In the genomic region with DNA sequence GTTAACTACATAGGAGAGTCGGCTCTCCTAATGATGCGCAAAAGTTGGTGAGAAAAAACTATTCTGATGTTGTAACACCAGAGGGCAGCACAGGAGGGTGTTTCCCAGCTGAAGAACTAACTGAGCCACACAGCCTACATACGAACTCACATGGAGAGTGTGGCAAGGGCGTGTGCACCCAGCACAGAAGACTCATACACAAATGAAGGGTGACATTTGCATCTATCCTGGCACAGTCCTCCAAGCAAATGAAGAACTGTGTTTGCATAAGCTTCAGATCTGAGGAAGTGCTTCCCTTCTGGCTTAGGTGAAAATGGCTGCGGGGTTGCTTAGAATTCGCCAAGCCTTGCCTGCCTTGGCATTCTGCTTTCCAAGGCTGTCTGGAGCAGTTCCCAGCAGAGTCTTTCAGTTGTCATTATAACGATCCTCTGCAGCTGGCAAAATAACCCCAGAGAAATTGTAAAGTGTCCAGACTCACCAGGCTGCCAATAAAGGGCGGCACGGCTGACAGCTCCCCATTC, we compare ENCODE assay signal across 8 mouse cellular contexts. TPM values are rescaled to one million over a fixed set of nuclear protein-coding genes. Genes with fewer than 3 reads are reported as not detected.
DNase-seq lines count a peak whose midpoint lies in the region; ATAC-seq and TF ChIP-seq lines count a peak whose summit lies in the region.

No protein-coding gene starts in this region.

- peak; percentile 44 for DNase-seq in hindbrain, embryonic 10.5 days (ENCODE audit: low spot score)
- DNase-seq in adrenal gland, postnatal 10 days = peak; percentile 67
- peak; percentile 65 for DNase-seq in embryonic facial prominence, embryonic 11.5 days (ENCODE audit: low spot score)
- DNase-seq in left cerebral cortex, postnatal 14 days (ENCODE audit: low spot score in 2 of 2) = peak; percentile 64 to 84
- peak; percentile 87 for DNase-seq in midbrain, postnatal 0 days (ENCODE audit: low spot score)
- DNase-seq in spleen, postnatal 36 days (ENCODE audit: low spot score in 2 of 2) = peak; percentile 73 to 76

- no peaks in the 10 kb centered on the region for H3K36me3 ChIP-seq in hindbrain, embryonic 10.5 days
- H3K36me3 ChIP-seq in hindbrain, embryonic 12.5 days = no peaks in the 10 kb centered on the region
- no peaks in the 10 kb centered on the region for H3K36me3 ChIP-seq in embryonic facial prominence, embryonic 11.5 days (replicated peaks; ENCODE audit: control insufficient read depth, insufficient read depth, low read depth, low read length)
- H3K36me3 ChIP-seq in hindbrain, embryonic 13.5 days = no peaks in the 10 kb centered on the region
- no peaks in the 10 kb centered on the region for H3K36me3 ChIP-seq in midbrain, postnatal 0 days (ENCODE audit: insufficient read depth, low read length)

- no peak for ATAC-seq in hindbrain, embryonic 12.5 days (ENCODE audit: low FRiP score)
- no peak for ATAC-seq in embryonic facial prominence, embryonic 11.5 days (replicated peaks; ENCODE audit: insufficient number of reproducible peaks, low FRiP score, low TSS enrichment, low read depth)
- ATAC-seq in hindbrain, embryonic 13.5 days (ENCODE audit: low FRiP score) = peak; percentile 54; the same call in 1 of the 2 replicates
- ATAC-seq in midbrain, postnatal 0 days (ENCODE audit: low FRiP score) = peak; percentile 80

- H3K4me2 ChIP-seq in hindbrain, embryonic 12.5 days (replicated peaks) = no peak overlapping the region
- H3K4me2 ChIP-seq in embryonic facial prominence, embryonic 11.5 days (ENCODE audit: low read depth, low read length) = no peak overlapping the region
- H3K4me2 ChIP-seq in hindbrain, embryonic 13.5 days = no peak overlapping the region; the same call in 1 of the 2 replicates
- H3K4me2 ChIP-seq in midbrain, postnatal 0 days (ENCODE audit: low read depth, low read length, poor library complexity, severe bottlenecking) = peak overlapping the region; percentile 15; the same call in 1 of the 2 replicates

- no peak overlapping the region for H3K4me3 ChIP-seq in hindbrain, embryonic 10.5 days
- H3K4me3 ChIP-seq in hindbrain, embryonic 12.5 days = no peak overlapping the region
- no peak overlapping the region for H3K4me3 ChIP-seq in embryonic facial prominence, embryonic 11.5 days (ENCODE audit: low read depth, low read length)
- H3K4me3 ChIP-seq in hindbrain, embryonic 13.5 days = no peak overlapping the region
- no peak overlapping the region for H3K4me3 ChIP-seq in midbrain, postnatal 0 days (ENCODE audit: low read depth, low read length)

- H3K4me1 ChIP-seq in hindbrain, embryonic 10.5 days (replicated peaks) = no peaks in the 10 kb centered on the region; the same call in 1 of the 2 replicates
- no peaks in the 10 kb centered on the region for H3K4me1 ChIP-seq in hindbrain, embryonic 12.5 days
- no peaks in the 10 kb centered on the region for H3K4me1 ChIP-seq in embryonic facial prominence, embryonic 11.5 days (ENCODE audit: control insufficient read depth, insufficient read depth, low read length)
- H3K4me1 ChIP-seq in hindbrain, embryonic 13.5 days (replicated peaks) = 0 out of 2 replicates have a peak, but pooled peaks cover 4% of the 10 kb centered on the region
- H3K4me1 ChIP-seq in midbrain, postnatal 0 days (ENCODE audit: insufficient read depth, low read length) = no peaks in the 10 kb centered on the region

- no peaks in the 10 kb centered on the region for H3K27me3 ChIP-seq in hindbrain, embryonic 10.5 days (ENCODE audit: insufficient read depth, poor library complexity, severe bottlenecking)
- H3K27me3 ChIP-seq in hindbrain, embryonic 12.5 days = no peaks in the 10 kb centered on the region
- H3K27me3 ChIP-seq in embryonic facial prominence, embryonic 11.5 days (ENCODE audit: control insufficient read depth, insufficient read depth, low read length) = no peaks in the 10 kb centered on the region
- no peaks in the 10 kb centered on the region for H3K27me3 ChIP-seq in hindbrain, embryonic 13.5 days
- no peaks in the 10 kb centered on the region; the same call in 1 of the 2 replicates for H3K27me3 ChIP-seq in midbrain, postnatal 0 days (ENCODE audit: insufficient read depth, low read length)

- no peaks in the 10 kb centered on the region for H3K9me3 ChIP-seq in hindbrain, embryonic 10.5 days
- H3K9me3 ChIP-seq in hindbrain, embryonic 12.5 days (replicated peaks) = no peaks in the 10 kb centered on the region
- no peaks in the 10 kb centered on the region for H3K9me3 ChIP-seq in embryonic facial prominence, embryonic 11.5 days (replicated peaks; ENCODE audit: control insufficient read depth, low read length)
- H3K9me3 ChIP-seq in hindbrain, embryonic 13.5 days = no peaks in the 10 kb centered on the region
- H3K9me3 ChIP-seq in midbrain, postnatal 0 days (ENCODE audit: low read length) = no peaks in the 10 kb centered on the region

- WGBS in hindbrain, embryonic 10.5 days = 45% methylated on average over 9 of the region's 9 CpGs
- 39% methylated on average over 9 of the region's 9 CpGs for WGBS in hindbrain, embryonic 12.5 days
- WGBS in embryonic facial prominence, embryonic 11.5 days = 44% methylated on average over 9 of the region's 9 CpGs
- 33% methylated on average over 9 of the region's 9 CpGs for WGBS in hindbrain, embryonic 13.5 days
- 29% methylated on average over 9 of the region's 9 CpGs for WGBS in midbrain, postnatal 0 days

- intact Hi-C loops in left cerebral cortex, postnatal 14 days (cut with DNase I) = loop anchor here (2.0 to 5.0 kb wide), 3 partner anchors 50 to 137 kb away; a partner anchor contains a TSS

- H3K27ac ChIP-seq in hindbrain, embryonic 10.5 days = no peak overlapping the region
- no peak overlapping the region for H3K27ac ChIP-seq in hindbrain, embryonic 12.5 days
- H3K27ac ChIP-seq in embryonic facial prominence, embryonic 11.5 days (replicated peaks; ENCODE audit: low read depth, low read length) = no peak overlapping the region
- H3K27ac ChIP-seq in hindbrain, embryonic 13.5 days = no peak overlapping the region
- no peak overlapping the region for H3K27ac ChIP-seq in midbrain, postnatal 0 days (ENCODE audit: low read depth, low read length)

- peak; percentile 83 for TF ChIP-seq CTCF in midbrain, postnatal 0 days (IDR thresholded peaks at IDR 0.05)

- no peak overlapping the region for H3K9ac ChIP-seq in hindbrain, embryonic 12.5 days
- H3K9ac ChIP-seq in embryonic facial prominence, embryonic 11.5 days (replicated peaks; ENCODE audit: low read length) = no peak overlapping the region
- no peak overlapping the region for H3K9ac ChIP-seq in hindbrain, embryonic 13.5 days
- H3K9ac ChIP-seq in midbrain, postnatal 0 days (replicated peaks; ENCODE audit: low read length, poor library complexity, severe bottlenecking) = no peak overlapping the region

RNA-seq across cellular contexts. Expression of a gene that starts 25.4 kb away (rescaled TPM):
- polyA plus RNA-seq in hindbrain, embryonic 10.5 days (2016; fragmentation: Nextera tagmentation; extraction: Ambion mirVana) = 42.7 and 57.7 TPM in 2 replicates
- 19.0 and 22.9 TPM in 2 replicates for polyA plus RNA-seq in hindbrain, embryonic 12.5 days (2016; fragmentation: Nextera tagmentation; extraction: Ambion mirVana)
- 1 to 10 TPM; 3.3 to 4.4 TPM for total RNA-seq in adrenal gland, postnatal 10 days (2021)
- polyA plus RNA-seq in embryonic facial prominence, embryonic 11.5 days (2014; fragmentation: Nextera tagmentation; extraction: Ambion mirVana) = 23.2 and 24.3 TPM in 2 replicates
- 10.9 and 12.8 TPM in 2 replicates for polyA plus RNA-seq in hindbrain, embryonic 13.5 days (2015; fragmentation: Nextera tagmentation; extraction: Ambion mirVana)
- total RNA-seq in left cerebral cortex, postnatal 14 days (2021) = 10 to 100 TPM in 1 of 2 experiments, 1 to 10 TPM in 1; 9.6 to 10.7 TPM
- 4.9 and 5.3 TPM in 2 replicates for total RNA-seq in midbrain, postnatal 0 days (2014; rRNA removed)
- 3.7 and 4.6 TPM in 2 replicates for polyA plus RNA-seq in midbrain, postnatal 0 days (2015; fragmentation: Nextera tagmentation; extraction: Ambion mirVana)

RNA-seq across cellular contexts. Expression of a gene that starts 48.8 kb away (rescaled TPM):
- polyA plus RNA-seq in hindbrain, embryonic 10.5 days (2016; fragmentation: Nextera tagmentation; extraction: Ambion mirVana) = 118 and 143 TPM in 2 replicates
- polyA plus RNA-seq in hindbrain, embryonic 12.5 days (2016; fragmentation: Nextera tagmentation; extraction: Ambion mirVana) = 143 and 144 TPM in 2 replicates
- total RNA-seq in adrenal gland, postnatal 10 days (2021) = 10 to 100 TPM; 71.2 to 74.8 TPM
- 115 and 123 TPM in 2 replicates for polyA plus RNA-seq in embryonic facial prominence, embryonic 11.5 days (2014; fragmentation: Nextera tagmentation; extraction: Ambion mirVana)
- 165 and 173 TPM in 2 replicates for polyA plus RNA-seq in hindbrain, embryonic 13.5 days (2015; fragmentation: Nextera tagmentation; extraction: Ambion mirVana)
- 100 to 1,000 TPM; 107 to 112 TPM for total RNA-seq in left cerebral cortex, postnatal 14 days (2021)
- total RNA-seq in midbrain, postnatal 0 days (2014; rRNA removed) = 103 and 132 TPM in 2 replicates
- polyA plus RNA-seq in midbrain, postnatal 0 days (2015; fragmentation: Nextera tagmentation; extraction: Ambion mirVana) = 161 and 169 TPM in 2 replicates

Comparison
In these comparisons a context has a peak if more than half of its experiments do, and no peak if none do; other contexts are left out.
1. ATAC-seq: peak in hindbrain, embryonic 13.5 days (single experiment) and midbrain, postnatal 0 days (single experiment); none in hindbrain, embryonic 12.5 days (single experiment) and embryonic facial prominence, embryonic 11.5 days (single experiment).
2. Peak in every context shown above with its lines, with median percentiles within 50 percentile points of each other: DNase-seq.